Mouse (Mus musculus): ENCODE results near the gene Acaa1a. TPM values are rescaled to one million over a fixed set of nuclear protein-coding genes. Genes with fewer than 3 reads are reported as not detected.

The Acaa1a gene
- polyA plus RNA-seq, 1 experiment, result 13.7 TPM

DNA sequence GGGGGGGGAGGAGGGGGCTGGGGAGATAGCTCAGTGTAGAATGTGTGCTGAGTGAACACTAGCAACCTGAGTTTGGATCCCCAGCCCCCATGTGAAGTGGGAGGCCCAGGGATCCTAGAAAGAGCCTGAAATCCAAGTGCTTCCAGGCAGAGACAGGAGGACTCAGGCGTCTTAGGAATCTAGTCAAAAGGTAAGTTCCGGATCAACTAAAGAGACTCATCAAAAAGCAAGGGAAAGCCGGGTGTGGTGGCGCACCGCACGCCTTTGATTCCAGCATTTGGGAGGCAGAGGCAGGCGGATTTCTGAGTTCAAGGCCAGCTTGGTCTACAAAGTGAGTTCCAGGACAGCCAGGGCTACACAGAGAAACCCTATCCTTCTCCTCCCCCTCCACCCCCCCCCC is 19.0 kb upstream of the Acaa1a start:
- no peak for TF ChIP-seq CTCF (IDR thresholded peaks at IDR 0.05; ENCODE audit: control insufficient read depth, insufficient read depth, insufficient replicate concordance, low read depth, low read length)
- no peak for TF ChIP-seq POLR2A (IDR thresholded peaks at IDR 0.05; ENCODE audit: control insufficient read depth, low read depth, low read length)
- no peak overlapping the region for H3K4me3 ChIP-seq (ENCODE audit: control insufficient read depth, low read depth, low read length)
- peaks cover 12% of the 10 kb centered on the region for H3K4me1 ChIP-seq (ENCODE audit: control insufficient read depth, insufficient read depth, low read length)
- no peaks in the 10 kb centered on the region for H3K36me3 ChIP-seq (ENCODE audit: control insufficient read depth, insufficient read depth, low read length)
- no peak overlapping the region for H3K27ac ChIP-seq (ENCODE audit: control insufficient read depth, insufficient read depth, low read depth, low read length)
- no peaks in the 10 kb centered on the region for H3K27me3 ChIP-seq (ENCODE audit: control insufficient read depth, insufficient read depth, low read length)

DNA sequence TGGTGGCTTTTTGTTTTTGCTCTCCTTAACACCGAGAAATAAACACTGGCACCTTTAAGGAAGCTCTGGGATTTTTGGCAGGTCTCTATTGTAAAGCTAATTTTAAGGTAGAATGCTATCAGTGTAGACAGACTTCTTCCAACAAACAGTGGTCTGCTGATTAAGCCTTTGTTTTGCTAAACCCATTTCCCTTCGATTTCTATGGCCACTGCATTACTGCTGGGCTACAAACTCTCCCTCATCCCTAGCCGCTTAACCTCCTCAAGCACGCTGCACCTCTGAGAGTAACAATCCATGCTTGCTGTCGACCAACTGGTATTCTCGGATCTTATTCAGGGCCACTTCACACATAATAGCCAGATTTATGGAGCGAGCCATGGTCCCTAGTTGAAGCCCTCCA is 18.5 kb upstream of the Acaa1a start:
- H3K36me3 ChIP-seq (ENCODE audit: control insufficient read depth, insufficient read depth, low read length), result no peaks in the 10 kb centered on the region
- H3K27ac ChIP-seq (ENCODE audit: control insufficient read depth, insufficient read depth, low read depth, low read length), result no peak overlapping the region
- no peak overlapping the region for H3K4me3 ChIP-seq (ENCODE audit: control insufficient read depth, low read depth, low read length)
- TF ChIP-seq POLR2A (IDR thresholded peaks at IDR 0.05; ENCODE audit: control insufficient read depth, low read depth, low read length), result no peak
- TF ChIP-seq CTCF (IDR thresholded peaks at IDR 0.05; ENCODE audit: control insufficient read depth, insufficient read depth, insufficient replicate concordance, low read depth, low read length), result no peak
- peaks cover 12% of the 10 kb centered on the region for H3K4me1 ChIP-seq (ENCODE audit: control insufficient read depth, insufficient read depth, low read length)
- H3K27me3 ChIP-seq (ENCODE audit: control insufficient read depth, insufficient read depth, low read length), result no peaks in the 10 kb centered on the region

GRCm38 (mm10) chr9:119321392-119322229 is 17.9 kb upstream of the Acaa1a start:
- Histone ChIP-seq H3K4me1 (ENCODE audit: control insufficient read depth, insufficient read depth, low read length) (peaks cover 12% of the 10 kb centered on the region), H3K36me3 (ENCODE audit: control insufficient read depth, insufficient read depth, low read length) (no peaks in the 10 kb centered on the region), H3K27ac (ENCODE audit: control insufficient read depth, insufficient read depth, low read depth, low read length) (peak overlapping the region; percentile 95), H3K4me3 (ENCODE audit: control insufficient read depth, low read depth, low read length) (peak overlapping the region; percentile 92), H3K27me3 (ENCODE audit: control insufficient read depth, insufficient read depth, low read length) (no peaks in the 10 kb centered on the region)
- no peak for TF ChIP-seq CTCF (IDR thresholded peaks at IDR 0.05; ENCODE audit: control insufficient read depth, insufficient read depth, insufficient replicate concordance, low read depth, low read length)
- TF ChIP-seq POLR2A (IDR thresholded peaks at IDR 0.05; ENCODE audit: control insufficient read depth, low read depth, low read length), result no peak

DNA sequence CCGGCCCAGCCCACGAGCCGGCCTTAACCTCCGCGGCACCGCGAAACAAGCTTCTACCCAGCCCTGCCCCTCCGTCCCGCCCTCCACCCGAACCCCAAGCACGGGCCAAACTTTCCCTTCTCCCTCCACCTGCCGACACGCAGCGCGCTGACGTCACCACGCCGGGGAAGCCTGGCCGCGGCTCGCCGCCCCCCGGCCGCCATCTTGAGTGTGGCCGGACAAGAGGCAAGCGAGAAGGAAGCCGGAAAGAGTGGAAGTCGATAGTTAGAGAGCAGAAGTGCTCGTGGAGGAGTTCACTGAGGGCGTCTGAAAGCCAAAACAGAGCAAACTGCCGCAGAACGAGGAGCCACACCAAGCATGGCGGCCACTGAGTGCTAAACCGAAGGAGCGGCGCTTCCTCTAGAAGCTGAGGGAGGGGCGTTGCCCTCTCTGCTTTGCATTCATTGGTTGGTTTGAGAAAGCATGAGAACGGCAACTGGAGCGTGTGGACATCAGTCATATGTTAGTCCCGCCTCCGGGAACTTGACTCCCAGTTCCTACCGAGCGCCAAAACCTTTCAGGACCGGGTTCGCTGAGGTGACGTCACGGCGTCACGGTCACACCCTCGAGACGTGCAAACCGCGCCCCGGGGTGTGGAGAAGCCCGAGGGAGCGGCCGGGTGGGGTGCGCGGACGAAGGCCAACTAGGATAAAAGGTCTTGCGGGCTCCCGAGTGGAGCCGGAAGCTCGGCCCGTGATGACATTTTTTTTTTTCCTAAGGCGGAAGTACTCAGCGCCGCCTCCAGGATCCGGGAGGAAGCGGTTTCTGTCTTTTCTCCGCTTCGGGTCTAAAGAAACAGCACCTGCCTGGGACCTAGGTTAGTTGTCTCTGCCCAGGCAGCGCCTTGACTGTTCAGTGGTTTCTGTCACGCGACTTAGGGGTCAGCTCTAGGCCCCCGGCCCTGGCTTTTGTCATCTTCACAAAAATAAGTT is 16.9 kb upstream of the Acaa1a start, which contains the start of gene Oxsr1:
TSS of gene Oxsr1 (minus strand) at position 139 of the 971 bp plus-strand sequence.
- Histone ChIP-seq H3K27ac (ENCODE audit: control insufficient read depth, insufficient read depth, low read depth, low read length) (peak within 1 kb of the TSS; percentile 95), H3K27me3 (ENCODE audit: control insufficient read depth, insufficient read depth, low read length) (no peaks in the 10 kb centered on the region), H3K4me1 (ENCODE audit: control insufficient read depth, insufficient read depth, low read length) (peaks cover 12% of the 10 kb centered on the region), H3K4me3 (ENCODE audit: control insufficient read depth, low read depth, low read length) (peak within 1 kb of the TSS; percentile 92), H3K36me3 (ENCODE audit: control insufficient read depth, insufficient read depth, low read length) (no peaks in the 10 kb centered on the region)
- TF ChIP-seq POLR2A (IDR thresholded peaks at IDR 0.05; ENCODE audit: control insufficient read depth, low read depth, low read length) (peak; percentile 68), CTCF (IDR thresholded peaks at IDR 0.05; ENCODE audit: control insufficient read depth, insufficient read depth, insufficient replicate concordance, low read depth, low read length) (no peak)

DNA sequence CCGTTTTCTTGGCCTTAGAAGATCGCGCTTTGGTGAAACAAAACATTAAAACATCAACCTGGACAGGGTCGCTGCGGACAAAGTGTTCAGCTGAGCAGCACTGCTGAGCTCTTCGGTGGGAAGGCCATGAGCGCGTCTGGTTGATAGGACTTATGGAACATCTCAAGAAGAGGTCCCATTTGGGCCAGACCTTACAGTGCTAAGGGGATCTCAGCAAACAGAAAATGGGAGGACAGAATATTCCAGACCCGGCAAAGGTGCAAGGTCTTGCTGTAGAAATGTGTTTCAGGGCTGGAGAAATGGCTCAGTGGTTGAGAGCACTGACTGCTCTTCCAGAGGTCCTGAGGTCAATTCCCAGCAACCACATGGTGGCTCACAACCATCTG is 16.2 kb upstream of the Acaa1a start:
- no peaks in the 10 kb centered on the region for H3K27me3 ChIP-seq (ENCODE audit: control insufficient read depth, insufficient read depth, low read length)
- H3K4me1 ChIP-seq (ENCODE audit: control insufficient read depth, insufficient read depth, low read length), result peaks cover 12% of the 10 kb centered on the region
- H3K4me3 ChIP-seq (ENCODE audit: control insufficient read depth, low read depth, low read length), result peak overlapping the region; percentile 92
- H3K27ac ChIP-seq (ENCODE audit: control insufficient read depth, insufficient read depth, low read depth, low read length), result peak overlapping the region; percentile 95
- no peaks in the 10 kb centered on the region for H3K36me3 ChIP-seq (ENCODE audit: control insufficient read depth, insufficient read depth, low read length)
- TF ChIP-seq POLR2A (IDR thresholded peaks at IDR 0.05; ENCODE audit: control insufficient read depth, low read depth, low read length) (no peak), CTCF (IDR thresholded peaks at IDR 0.05; ENCODE audit: control insufficient read depth, insufficient read depth, insufficient replicate concordance, low read depth, low read length) (no peak)

DNA sequence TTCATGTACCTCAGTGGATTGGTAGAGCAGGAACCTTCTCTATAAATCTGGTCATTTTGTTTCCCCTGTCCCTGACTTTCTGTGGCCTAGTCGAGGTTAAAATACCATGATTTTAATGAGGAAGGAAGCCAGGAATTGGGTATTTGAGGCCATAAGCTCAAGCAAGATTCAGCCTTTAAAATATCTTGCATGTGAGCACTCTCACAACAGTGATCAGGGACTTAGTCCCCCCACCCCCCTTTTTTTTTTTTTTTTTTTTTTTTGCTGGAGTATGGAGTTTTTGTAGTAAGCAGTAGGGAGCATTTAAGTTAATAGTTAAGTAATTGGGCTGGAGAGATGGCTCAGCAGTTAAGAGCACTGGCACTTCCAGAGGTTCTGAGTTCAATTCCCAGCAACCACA is 15.3 kb upstream of the Acaa1a start:
- Histone ChIP-seq H3K27ac (ENCODE audit: control insufficient read depth, insufficient read depth, low read depth, low read length) (no peak overlapping the region), H3K27me3 (ENCODE audit: control insufficient read depth, insufficient read depth, low read length) (no peaks in the 10 kb centered on the region), H3K36me3 (ENCODE audit: control insufficient read depth, insufficient read depth, low read length) (no peaks in the 10 kb centered on the region), H3K4me3 (ENCODE audit: control insufficient read depth, low read depth, low read length) (no peak overlapping the region), H3K4me1 (ENCODE audit: control insufficient read depth, insufficient read depth, low read length) (peaks cover 12% of the 10 kb centered on the region)
- no peak for TF ChIP-seq POLR2A (IDR thresholded peaks at IDR 0.05; ENCODE audit: control insufficient read depth, low read depth, low read length)
- TF ChIP-seq CTCF (IDR thresholded peaks at IDR 0.05; ENCODE audit: control insufficient read depth, insufficient read depth, insufficient replicate concordance, low read depth, low read length), result no peak

DNA sequence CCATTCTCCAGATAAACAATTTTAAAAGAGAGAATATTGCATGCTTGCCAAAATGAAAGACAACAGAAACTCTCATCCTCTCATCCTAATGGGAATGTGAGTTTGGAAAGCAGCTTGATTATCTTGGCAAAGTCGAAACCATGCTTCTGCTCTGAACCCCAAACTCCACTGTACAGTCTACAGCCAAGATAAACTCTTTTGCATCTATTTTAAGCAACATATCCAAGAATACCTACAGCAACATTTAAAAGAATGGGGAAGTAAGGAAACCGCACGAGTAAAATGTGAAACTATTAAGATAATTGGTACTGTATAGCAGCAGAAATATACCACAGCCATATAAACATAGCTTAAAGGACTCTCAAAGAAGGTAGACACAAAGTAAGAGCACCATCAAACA is 11.0 kb upstream of the Acaa1a start:
- H3K27ac ChIP-seq (ENCODE audit: control insufficient read depth, insufficient read depth, low read depth, low read length), result no peak overlapping the region
- H3K4me1 ChIP-seq (ENCODE audit: control insufficient read depth, insufficient read depth, low read length), result no peaks in the 10 kb centered on the region
- no peaks in the 10 kb centered on the region for H3K36me3 ChIP-seq (ENCODE audit: control insufficient read depth, insufficient read depth, low read length)
- no peak overlapping the region for H3K4me3 ChIP-seq (ENCODE audit: control insufficient read depth, low read depth, low read length)
- H3K27me3 ChIP-seq (ENCODE audit: control insufficient read depth, insufficient read depth, low read length), result no peaks in the 10 kb centered on the region
- TF ChIP-seq CTCF (IDR thresholded peaks at IDR 0.05; ENCODE audit: control insufficient read depth, insufficient read depth, insufficient replicate concordance, low read depth, low read length), result no peak
